Mouse (Mus musculus) E14TG2a.4 (cell line): Measurements from ENCODE around the gene Kif28.

Experiments used
- CTCF ChIP-seq: conservative IDR thresholded peaks from 2 replicates; pipeline ENCODE4 v1.5.1; 2014; ENCODE audit warnings: low read length
- NANOG ChIP-seq: IDR thresholded peaks from 2 replicates; pipeline ENCODE4 v1.6.1; 2014; ENCODE audit warnings: borderline replicate concordance, low read length, mixed read lengths

- no peak for TF ChIP-seq CTCF
- no peak for TF ChIP-seq NANOG
Observed at GRCm38 (mm10) chr1:179715786-179716185, 29.3 kb downstream of the Kif28 start.
